Mouse (Mus musculus): ENCODE results near the gene Dapk3. TPM values are rescaled to one million over a fixed set of nuclear protein-coding genes. Genes with fewer than 3 reads are reported as not detected.

Dapk3 gene
- polyA plus RNA-seq, 1 experiment from 2014 or later, result 66.9 TPM

DNA sequence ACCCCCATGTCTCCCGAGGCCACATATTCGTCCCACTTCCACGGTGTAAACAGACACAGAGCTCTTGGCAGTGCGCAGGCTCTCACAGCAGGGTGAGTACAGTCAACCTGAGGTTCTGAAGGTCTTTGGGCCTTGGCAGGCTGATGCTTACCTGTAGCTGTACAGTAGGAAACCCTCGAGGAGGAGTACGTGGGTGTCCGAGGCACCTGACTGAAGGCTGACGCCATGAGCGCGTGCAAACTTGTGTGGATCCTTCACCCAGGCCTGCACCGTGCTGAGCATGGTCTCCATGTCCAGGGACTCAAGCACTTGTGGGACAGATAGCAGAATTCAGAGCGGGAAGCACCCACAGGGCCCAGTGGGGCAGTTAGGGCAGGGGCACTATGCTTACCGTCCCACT is 17.3 kb downstream of the Dapk3 start:
- H3K9ac ChIP-seq (replicated peaks; ENCODE audit: low read length), result no peak overlapping the region
- no peaks in the 10 kb centered on the region for H3K4me1 ChIP-seq (ENCODE audit: control insufficient read depth, insufficient read depth, low read length)
- peaks cover 15% of the 10 kb centered on the region; the same call in 1 of the 2 replicates for H3K27me3 ChIP-seq (ENCODE audit: control insufficient read depth, insufficient read depth, low read length)
- H3K27ac ChIP-seq (replicated peaks; ENCODE audit: low read depth, low read length), result no peak overlapping the region
- no peak for DNase-seq
- no peak overlapping the region for H3K4me2 ChIP-seq (ENCODE audit: low read length)
- H3K36me3 ChIP-seq (ENCODE audit: control insufficient read depth, insufficient read depth, low read length), result peaks cover 9% of the 10 kb centered on the region
- no peaks in the 10 kb centered on the region for H3K9me3 ChIP-seq (ENCODE audit: control insufficient read depth, low read length)
- WGBS, result 87% methylated on average over 13 of the region's 13 CpGs
- no peak overlapping the region for H3K4me3 ChIP-seq (replicated peaks; ENCODE audit: low read depth, low read length)
- no peak for ATAC-seq (ENCODE audit: low FRiP score, low TSS enrichment)

DNA sequence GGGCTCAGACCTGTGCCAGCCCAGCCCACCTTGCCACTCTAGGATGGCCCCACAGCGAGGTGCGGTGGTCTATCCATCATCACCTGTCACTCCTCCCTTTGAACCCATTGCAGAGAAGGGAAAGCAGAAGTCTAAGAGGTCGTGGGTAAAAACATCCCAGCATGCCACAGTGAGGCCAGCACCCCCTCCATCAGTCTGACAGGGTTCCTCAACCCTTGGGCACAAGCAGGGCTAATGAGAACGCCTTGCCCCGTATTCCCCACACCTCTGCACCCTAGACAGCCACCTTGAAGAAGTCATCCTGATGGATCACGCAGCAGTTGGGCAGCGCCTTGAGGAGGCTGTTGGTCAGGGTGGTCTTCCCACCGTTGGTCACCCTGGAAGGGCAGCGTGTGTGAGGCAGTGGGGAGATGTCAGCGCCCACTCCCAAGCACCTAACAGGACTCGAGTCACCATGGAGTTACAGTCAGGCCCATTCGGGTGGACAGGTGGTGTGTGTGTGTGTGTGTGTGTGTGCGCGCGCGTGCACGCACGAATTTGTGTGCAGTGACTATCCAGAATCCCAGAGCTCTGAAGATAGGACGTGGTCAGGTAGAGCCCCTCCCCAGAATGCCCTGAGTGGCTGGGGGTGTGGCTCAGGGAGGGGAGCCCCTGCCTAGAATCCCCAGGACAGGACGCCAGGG is 17.9 kb downstream of the Dapk3 start:
- no peak overlapping the region for H3K4me2 ChIP-seq (ENCODE audit: low read length)
- ATAC-seq (ENCODE audit: low FRiP score, low TSS enrichment), result no peak
- H3K9ac ChIP-seq (replicated peaks; ENCODE audit: low read length), result no peak overlapping the region
- H3K9me3 ChIP-seq (ENCODE audit: control insufficient read depth, low read length), result no peaks in the 10 kb centered on the region
- H3K4me3 ChIP-seq (replicated peaks; ENCODE audit: low read depth, low read length), result no peak overlapping the region
- peaks cover 14% of the 10 kb centered on the region for H3K36me3 ChIP-seq (ENCODE audit: control insufficient read depth, insufficient read depth, low read length)
- H3K4me1 ChIP-seq (ENCODE audit: control insufficient read depth, insufficient read depth, low read length), result no peaks in the 10 kb centered on the region
- H3K27ac ChIP-seq (replicated peaks; ENCODE audit: low read depth, low read length), result no peak overlapping the region
- peaks cover 10% of the 10 kb centered on the region; the same call in 1 of the 2 replicates for H3K27me3 ChIP-seq (ENCODE audit: control insufficient read depth, insufficient read depth, low read length)
- WGBS, result 80% methylated on average over 20 of the region's 20 CpGs
- no peak for DNase-seq

- Histone ChIP-seq H3K4me1 (ENCODE audit: control insufficient read depth, insufficient read depth, low read length) (no peaks in the 10 kb centered on the region), H3K36me3 (ENCODE audit: control insufficient read depth, insufficient read depth, low read length) (peaks cover 26% of the 10 kb centered on the region), H3K27ac (replicated peaks; ENCODE audit: low read depth, low read length) (no peak within 1 kb of the TSS), H3K4me3 (replicated peaks; ENCODE audit: low read depth, low read length) (no peak within 1 kb of the TSS), H3K9me3 (ENCODE audit: control insufficient read depth, low read length) (no peaks in the 10 kb centered on the region), H3K27me3 (ENCODE audit: control insufficient read depth, insufficient read depth, low read length) (no peaks in the 10 kb centered on the region), H3K4me2 (ENCODE audit: low read length) (no peak within 1 kb of the TSS), H3K9ac (replicated peaks; ENCODE audit: low read length) (no peak within 1 kb of the TSS)
- DNase-seq (no peak), ATAC-seq (ENCODE audit: low FRiP score, low TSS enrichment) (no peak)
- WGBS, result 56% methylated on average over 13 of the region's 13 CpGs
These were observed 19.3 kb downstream of the Dapk3 start, which contains the start of gene Nmrk2 for GRCm38 (mm10) chr10:81201807-81202758. Nmrk2 (minus strand) TSS chr10:81202051.

DNA sequence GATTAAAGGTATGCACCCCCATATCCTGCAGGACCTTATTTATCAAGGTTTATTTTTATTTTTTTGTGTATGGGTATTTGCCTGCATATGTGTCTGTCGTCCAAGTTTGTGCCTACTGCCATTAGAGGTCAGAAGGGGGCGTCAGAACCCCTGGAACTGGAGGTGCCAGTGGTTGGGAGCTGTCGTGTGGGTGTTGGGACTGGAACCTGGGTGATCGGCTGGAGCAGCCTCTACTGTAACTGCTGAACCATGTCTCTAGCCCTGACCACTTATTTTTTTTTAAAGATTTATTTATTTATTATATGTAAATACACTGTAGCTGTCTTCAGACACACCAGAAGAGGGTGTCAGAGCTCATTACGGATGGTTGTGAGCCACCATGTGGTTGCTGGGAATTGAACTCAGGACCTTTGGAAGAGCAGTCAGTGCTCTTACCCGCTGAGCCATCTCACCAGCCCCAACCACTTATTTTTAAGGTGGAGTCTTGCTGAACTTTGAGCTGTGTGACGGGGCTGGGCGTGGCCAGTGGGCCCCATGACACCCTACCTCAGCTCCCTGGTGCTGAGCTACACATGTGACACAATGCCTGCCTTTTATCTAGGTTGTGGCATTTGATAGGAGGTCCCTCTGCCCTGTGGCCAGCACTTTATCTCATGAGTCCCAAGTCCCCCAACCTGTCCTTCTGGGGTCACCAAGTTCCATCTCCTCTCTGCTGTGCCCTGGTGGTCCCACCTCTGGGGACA is 20.3 kb downstream of the Dapk3 start:
- no peak for DNase-seq
- no peak for ATAC-seq (ENCODE audit: low FRiP score, low TSS enrichment)
- H3K36me3 ChIP-seq (ENCODE audit: control insufficient read depth, insufficient read depth, low read length), result peaks cover 36% of the 10 kb centered on the region
- no peak overlapping the region for H3K4me2 ChIP-seq (ENCODE audit: low read length)
- H3K27ac ChIP-seq (replicated peaks; ENCODE audit: low read depth, low read length), result peak overlapping the region; percentile 41
- H3K4me1 ChIP-seq (ENCODE audit: control insufficient read depth, insufficient read depth, low read length), result no peaks in the 10 kb centered on the region
- no peak overlapping the region for H3K9ac ChIP-seq (replicated peaks; ENCODE audit: low read length)
- WGBS, result 71% methylated on average over 8 of the region's 8 CpGs
- H3K9me3 ChIP-seq (ENCODE audit: control insufficient read depth, low read length), result no peaks in the 10 kb centered on the region
- H3K27me3 ChIP-seq (ENCODE audit: control insufficient read depth, insufficient read depth, low read length), result no peaks in the 10 kb centered on the region
- no peak overlapping the region for H3K4me3 ChIP-seq (replicated peaks; ENCODE audit: low read depth, low read length)

DNA sequence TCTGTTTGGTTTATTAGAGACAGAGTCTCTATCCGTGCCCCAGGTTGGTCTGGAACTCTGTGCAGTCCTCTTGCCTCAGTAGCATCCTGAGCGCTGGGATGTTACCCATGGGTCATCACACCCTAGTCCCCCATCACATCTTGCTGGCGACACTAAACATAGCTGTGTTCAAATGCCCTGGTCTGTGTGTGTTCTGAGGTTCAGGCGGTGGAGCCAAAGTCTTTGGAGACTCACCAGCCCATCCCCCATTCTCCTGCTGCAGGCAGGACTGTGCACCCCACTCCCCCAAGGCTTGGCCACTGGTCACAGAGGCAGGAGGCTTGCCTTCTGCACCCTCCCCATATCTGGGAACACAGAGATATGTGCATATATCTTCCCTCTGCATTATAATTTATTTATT is 21.3 kb downstream of the Dapk3 start:
- WGBS, result 64% methylated on average over 4 of the region's 4 CpGs
- ATAC-seq (ENCODE audit: low FRiP score, low TSS enrichment) (no peak), DNase-seq (no peak)
- H3K9me3 ChIP-seq (ENCODE audit: control insufficient read depth, low read length), result no peaks in the 10 kb centered on the region
- no peaks in the 10 kb centered on the region for H3K4me1 ChIP-seq (ENCODE audit: control insufficient read depth, insufficient read depth, low read length)
- peaks cover 44% of the 10 kb centered on the region for H3K36me3 ChIP-seq (ENCODE audit: control insufficient read depth, insufficient read depth, low read length)
- H3K4me3 ChIP-seq (replicated peaks; ENCODE audit: low read depth, low read length), result no peak overlapping the region
- no peaks in the 10 kb centered on the region for H3K27me3 ChIP-seq (ENCODE audit: control insufficient read depth, insufficient read depth, low read length)
- H3K4me2 ChIP-seq (ENCODE audit: low read length), result no peak overlapping the region
- peak overlapping the region; percentile 41; the same call in 1 of the 2 replicates for H3K27ac ChIP-seq (replicated peaks; ENCODE audit: low read depth, low read length)
- no peak overlapping the region for H3K9ac ChIP-seq (replicated peaks; ENCODE audit: low read length)

DNA sequence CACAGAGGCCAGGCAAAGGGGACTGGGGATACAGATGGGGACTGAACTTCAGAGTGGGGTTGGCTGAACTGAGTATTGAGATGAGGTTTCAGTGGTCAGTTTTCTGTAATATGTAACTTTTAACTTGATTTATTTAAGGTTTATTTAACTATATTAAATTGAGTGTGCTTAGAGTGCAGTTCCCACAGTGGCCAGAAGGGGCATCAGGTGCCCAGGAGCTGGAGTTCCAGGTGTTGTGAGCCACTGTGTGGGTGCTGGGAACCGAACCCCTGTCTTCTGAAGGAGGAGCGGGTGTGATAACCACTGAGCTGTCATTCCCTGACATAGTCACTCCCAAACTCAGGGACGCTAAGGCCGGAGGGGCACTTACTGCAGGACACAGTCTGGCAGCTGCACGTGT is 27.3 kb downstream of the Dapk3 start:
- DNase-seq (peak; percentile 18), ATAC-seq (ENCODE audit: low FRiP score, low TSS enrichment) (no peak)
- WGBS, result 97% methylated on average over 5 of the region's 5 CpGs
- no peaks in the 10 kb centered on the region for H3K4me1 ChIP-seq (ENCODE audit: control insufficient read depth, insufficient read depth, low read length)
- peaks cover 93% of the 10 kb centered on the region for H3K36me3 ChIP-seq (ENCODE audit: control insufficient read depth, insufficient read depth, low read length)
- no peak overlapping the region for H3K4me2 ChIP-seq (ENCODE audit: low read length)
- H3K4me3 ChIP-seq (replicated peaks; ENCODE audit: low read depth, low read length), result no peak overlapping the region
- H3K9ac ChIP-seq (replicated peaks; ENCODE audit: low read length), result no peak overlapping the region
- no peaks in the 10 kb centered on the region for H3K27me3 ChIP-seq (ENCODE audit: control insufficient read depth, insufficient read depth, low read length)
- 0 out of 2 replicates have a peak, but pooled peaks cover 3% of the 10 kb centered on the region for H3K9me3 ChIP-seq (ENCODE audit: control insufficient read depth, low read length)
- H3K27ac ChIP-seq (replicated peaks; ENCODE audit: low read depth, low read length), result no peak overlapping the region

DNA sequence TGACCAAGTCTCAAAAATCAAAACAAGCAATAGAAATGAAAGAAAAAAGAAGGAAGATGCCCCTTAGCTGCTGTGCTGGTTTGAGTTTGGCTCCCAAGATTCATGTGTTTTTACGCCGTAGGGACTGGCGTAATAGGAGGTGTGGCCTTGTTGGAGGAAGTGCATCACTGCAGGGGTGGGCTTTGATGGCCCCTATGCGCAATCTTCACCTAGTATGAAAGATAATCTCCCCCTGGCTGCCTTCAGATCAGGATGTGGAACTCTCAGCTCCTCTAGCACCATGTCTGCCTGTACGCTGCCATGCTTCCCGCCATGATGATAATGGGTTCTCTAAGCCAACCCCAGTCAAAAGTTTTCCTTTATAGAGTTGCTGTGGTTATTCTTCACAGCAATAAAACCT is 33.5 kb downstream of the Dapk3 start:
- Histone ChIP-seq H3K4me2 (ENCODE audit: low read length) (no peak overlapping the region), H3K9me3 (ENCODE audit: control insufficient read depth, low read length) (no peaks in the 10 kb centered on the region), H3K9ac (replicated peaks; ENCODE audit: low read length) (no peak overlapping the region), H3K4me3 (replicated peaks; ENCODE audit: low read depth, low read length) (no peak overlapping the region), H3K4me1 (ENCODE audit: control insufficient read depth, insufficient read depth, low read length) (no peaks in the 10 kb centered on the region), H3K36me3 (ENCODE audit: control insufficient read depth, insufficient read depth, low read length) (peaks cover 92% of the 10 kb centered on the region), H3K27me3 (ENCODE audit: control insufficient read depth, insufficient read depth, low read length) (no peaks in the 10 kb centered on the region), H3K27ac (replicated peaks; ENCODE audit: low read depth, low read length) (no peak overlapping the region)
- DNase-seq (no peak), ATAC-seq (ENCODE audit: low FRiP score, low TSS enrichment) (no peak)
- 99% methylated on average over 6 of the region's 6 CpGs for WGBS

DNA sequence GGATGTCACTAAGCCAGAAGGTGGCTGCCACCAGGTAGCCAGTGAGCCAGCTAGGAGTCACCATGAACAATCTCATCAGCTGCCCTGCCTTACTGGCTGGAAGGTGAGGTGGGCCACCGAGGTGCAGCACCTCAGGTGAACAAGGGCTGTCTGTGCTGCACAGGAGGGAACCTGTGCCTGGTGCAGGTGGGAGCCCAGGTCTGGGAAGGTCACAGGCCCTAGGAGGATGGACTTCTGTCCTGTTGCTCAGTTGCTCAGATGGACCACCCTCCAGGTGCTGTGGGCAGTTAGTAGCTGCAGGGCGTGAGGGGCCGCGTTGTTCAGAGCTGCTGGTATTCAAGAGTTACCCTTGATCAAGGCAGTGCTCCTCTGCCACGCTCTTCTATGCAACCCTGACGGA is 34.0 kb downstream of the Dapk3 start:
- 86% methylated on average over 6 of the region's 6 CpGs for WGBS
- DNase-seq (no peak), ATAC-seq (ENCODE audit: low FRiP score, low TSS enrichment) (no peak)
- no peaks in the 10 kb centered on the region for H3K27me3 ChIP-seq (ENCODE audit: control insufficient read depth, insufficient read depth, low read length)
- H3K4me1 ChIP-seq (ENCODE audit: control insufficient read depth, insufficient read depth, low read length), result no peaks in the 10 kb centered on the region
- no peak overlapping the region for H3K9ac ChIP-seq (replicated peaks; ENCODE audit: low read length)
- H3K4me3 ChIP-seq (replicated peaks; ENCODE audit: low read depth, low read length), result no peak overlapping the region
- H3K36me3 ChIP-seq (ENCODE audit: control insufficient read depth, insufficient read depth, low read length), result peaks cover 92% of the 10 kb centered on the region
- H3K27ac ChIP-seq (replicated peaks; ENCODE audit: low read depth, low read length), result no peak overlapping the region
- H3K4me2 ChIP-seq (ENCODE audit: low read length), result no peak overlapping the region
- H3K9me3 ChIP-seq (ENCODE audit: control insufficient read depth, low read length), result no peaks in the 10 kb centered on the region
